Mouse (Mus musculus): ENCODE measurements around the gene Zfp57.
A peak's percentile ranks its signal among the peaks of the same experiment; 100 is the strongest.
"Not testable (repeated sequence)": the region's sequence is repeated elsewhere in the genome, so short reads cannot be mapped to it uniquely, and the experiment has no call there.

The Zfp57 gene

GRCm38 (mm10) chr17:36995448-36995847, 5.5 kb upstream of the Zfp57 start:
- DNase-seq (ENCODE audit: low read depth) = no peak

DNA sequence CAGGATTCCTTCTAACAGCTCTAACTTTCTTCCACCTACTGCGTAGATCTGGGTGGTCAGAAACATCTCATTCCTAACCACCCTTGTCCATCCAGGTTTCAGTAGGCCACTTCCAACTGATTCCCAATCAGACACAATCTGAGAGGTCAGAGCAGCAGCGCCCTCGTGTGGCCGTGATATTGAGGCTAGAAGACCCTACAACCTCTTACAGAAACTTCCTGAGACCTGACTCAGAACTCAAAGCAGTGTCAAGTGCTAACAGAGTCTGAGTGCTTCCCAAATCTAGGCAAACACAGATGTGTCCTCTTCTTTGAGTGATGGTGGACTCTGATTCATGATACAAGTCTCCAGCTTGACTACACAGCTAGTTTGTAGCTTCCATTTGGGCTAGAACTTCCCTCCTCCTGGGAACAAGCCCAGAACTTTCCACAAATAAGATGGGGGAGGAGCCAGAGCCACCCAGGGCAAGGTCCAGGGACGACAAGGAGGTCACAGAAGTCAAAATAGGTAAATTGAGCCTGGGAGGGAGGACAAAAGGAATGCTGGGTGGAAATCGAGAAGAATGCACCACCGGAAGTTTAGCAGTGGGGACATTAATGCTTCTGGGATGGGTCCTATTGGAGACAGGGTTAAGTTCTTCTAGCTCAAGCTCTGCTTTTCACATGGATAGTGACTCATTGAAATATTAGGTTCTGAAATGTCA, 3.8 kb upstream of the Zfp57 start:
- DNase-seq (ENCODE audit: low read depth) = peak; percentile 82

DNA sequence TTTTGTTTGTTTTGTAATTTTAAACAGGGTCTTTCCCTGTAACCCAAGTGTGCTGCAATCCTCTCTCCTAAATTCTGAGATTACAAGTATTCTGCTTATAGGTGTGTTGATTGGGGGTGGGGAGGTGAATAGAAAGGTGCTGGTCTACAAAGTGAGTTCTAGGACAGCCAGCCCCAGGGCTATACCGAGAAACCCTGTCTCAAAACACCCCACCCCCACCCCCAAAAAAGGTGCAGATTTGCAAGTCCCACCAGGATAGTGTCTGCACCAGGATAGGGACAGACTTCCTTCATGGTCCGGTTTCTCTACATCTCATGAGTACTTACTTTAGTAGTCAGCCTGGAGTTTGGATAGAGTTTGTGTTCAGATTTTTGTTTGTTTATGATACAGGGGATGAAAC, 2.5 kb upstream of the Zfp57 start:
- no peak for DNase-seq (ENCODE audit: low read depth)

GRCm38 (mm10) chr17:37002364-37003330, 1.7 kb downstream of the Zfp57 start:
- peak; percentile 25 for DNase-seq (ENCODE audit: low read depth)

DNA sequence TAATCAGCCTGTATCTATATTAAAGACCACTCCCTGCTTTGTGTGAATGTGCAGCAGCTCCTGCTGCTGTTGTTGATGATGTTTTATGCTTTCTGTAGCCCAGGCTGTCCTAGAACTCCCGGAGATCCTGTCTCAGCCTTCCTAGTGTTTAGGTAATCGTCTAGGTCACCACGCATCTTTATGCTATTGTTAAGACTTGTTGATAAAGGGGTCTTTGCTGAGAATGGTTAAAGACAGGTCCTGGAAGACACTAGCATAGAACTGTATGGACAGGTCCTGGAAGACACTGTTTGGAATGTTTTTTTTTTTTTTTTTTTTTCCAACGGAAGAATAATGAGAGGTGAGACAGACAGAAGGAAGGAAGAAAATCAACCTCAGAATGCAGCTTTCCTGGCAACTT, 2.4 kb downstream of the Zfp57 start:
- DNase-seq (ENCODE audit: low read depth) = no peak

DNA sequence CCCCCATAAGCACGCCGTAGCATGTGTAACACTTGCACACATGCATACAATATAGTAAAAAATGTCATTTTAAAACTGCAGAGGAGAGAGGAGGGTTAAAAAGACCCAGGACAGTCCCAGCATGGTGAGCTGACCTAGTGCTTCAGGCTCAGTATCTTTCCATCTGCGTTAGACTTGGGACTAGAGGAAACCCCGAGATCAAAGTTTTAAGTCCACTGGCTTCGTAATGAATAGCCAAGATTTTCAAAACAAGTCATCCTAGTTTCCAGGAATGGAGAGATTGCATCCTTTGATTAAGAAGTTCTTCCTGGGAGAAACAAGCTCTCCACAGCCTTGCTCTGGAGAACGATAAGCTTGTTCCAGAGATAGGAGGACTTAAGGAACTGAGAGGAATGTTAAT, 7.2 kb downstream of the Zfp57 start:
- no peak for DNase-seq (ENCODE audit: low read depth)

- DNase-seq (ENCODE audit: low read depth) = peak; percentile 38
Measured at GRCm38 (mm10) chr17:37009460-37010042, 8.6 kb downstream of the Zfp57 start.

- no peak for DNase-seq (ENCODE audit: low read depth)
Measured at GRCm38 (mm10) chr17:37011719-37012118, 10.8 kb downstream of the Zfp57 start.

GRCm38 (mm10) chr17:37012141-37012540, 11.2 kb downstream of the Zfp57 start:
- no peak for DNase-seq (ENCODE audit: low read depth)

GRCm38 (mm10) chr17:37016333-37016732, 15.4 kb downstream of the Zfp57 start:
- no peak for DNase-seq (ENCODE audit: low read depth)

DNA sequence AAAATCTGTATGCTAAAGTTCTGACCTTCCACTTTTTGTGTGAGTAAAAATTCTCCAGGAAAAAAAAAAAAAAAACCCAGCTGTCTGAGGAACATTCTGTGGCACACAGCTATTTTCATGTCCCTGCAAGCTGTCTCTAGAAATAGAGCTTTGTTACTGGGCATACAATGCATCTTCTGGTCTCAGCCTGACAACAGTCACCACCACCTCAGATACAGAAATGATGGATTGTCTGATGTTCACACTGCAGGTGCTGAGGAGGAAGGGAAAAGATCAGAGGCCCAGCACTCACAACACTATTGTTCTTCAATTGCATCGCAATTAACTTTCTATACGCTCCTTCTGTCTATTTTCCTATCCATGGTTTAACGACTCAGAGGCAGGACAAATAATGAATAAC, 17.4 kb downstream of the Zfp57 start:
- DNase-seq (ENCODE audit: low read depth) = no peak

DNA sequence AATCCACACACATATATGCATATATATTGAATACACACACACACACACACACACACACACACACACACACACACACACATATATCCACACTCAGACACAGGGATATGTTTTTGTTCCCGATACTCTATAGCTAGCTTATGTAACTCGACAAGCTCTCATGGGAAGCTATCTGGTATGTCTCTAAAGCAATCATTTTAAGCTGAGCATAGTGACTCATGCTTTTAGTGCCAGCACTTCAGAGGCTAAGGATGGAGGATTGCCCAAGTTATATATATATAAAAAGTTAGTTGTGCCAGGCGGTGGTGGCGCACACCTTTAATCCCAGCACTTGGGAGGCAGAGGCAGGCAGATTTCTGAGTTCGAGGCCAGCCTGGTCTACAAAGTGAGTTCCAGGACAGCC, 18.3 kb downstream of the Zfp57 start:
- DNase-seq (ENCODE audit: low read depth) = not testable (repeated sequence)

DNA sequence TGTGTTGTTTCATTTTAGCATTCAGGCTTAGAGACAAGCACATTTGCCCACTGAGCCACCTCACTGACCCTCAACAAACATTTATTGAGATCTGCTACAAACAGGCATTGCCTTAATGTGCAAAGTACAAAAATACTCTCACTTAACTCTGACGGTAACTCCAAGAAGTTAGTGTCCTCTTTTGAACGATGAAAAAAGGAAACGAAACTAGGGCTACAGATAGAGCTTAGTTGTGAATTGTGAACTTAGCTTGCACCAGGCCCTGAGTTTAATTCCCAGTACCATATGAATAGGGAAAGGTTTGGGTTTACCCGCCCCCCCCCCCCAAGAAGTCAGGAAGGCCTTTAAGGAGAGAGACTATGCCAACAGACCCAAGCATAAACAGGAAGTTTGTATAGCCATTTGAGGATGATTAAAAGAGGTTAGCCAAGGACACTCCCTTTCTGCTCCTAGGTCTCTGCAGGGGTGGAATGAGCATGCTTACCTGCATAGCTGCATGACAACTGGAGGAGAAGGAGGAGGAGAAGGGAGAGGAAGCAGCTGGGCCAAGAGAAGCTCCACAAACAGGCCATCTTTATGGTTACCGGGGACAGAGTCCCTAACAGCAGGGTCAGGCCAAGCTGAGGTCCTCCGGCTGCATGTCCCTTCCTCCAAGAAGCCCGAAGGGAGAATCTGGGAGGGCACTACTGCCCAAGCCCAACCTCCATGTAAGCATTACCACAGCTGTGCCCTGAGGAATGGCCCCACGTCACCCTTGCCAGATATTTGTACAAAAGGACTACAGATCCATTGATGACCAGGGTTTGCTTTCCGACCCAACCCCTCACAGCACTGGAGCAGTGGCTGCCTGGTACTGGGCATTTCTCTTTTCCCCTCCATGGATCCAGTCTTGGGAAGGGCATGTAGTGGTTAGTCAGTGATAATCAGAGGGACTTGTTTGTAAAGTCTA, 21.9 kb downstream of the Zfp57 start, which contains the start of gene Mog:
TSS of gene Mog (minus strand) at position 771 of the 949 bp plus-strand sequence.
- no peak for DNase-seq (ENCODE audit: low read depth)

DNA sequence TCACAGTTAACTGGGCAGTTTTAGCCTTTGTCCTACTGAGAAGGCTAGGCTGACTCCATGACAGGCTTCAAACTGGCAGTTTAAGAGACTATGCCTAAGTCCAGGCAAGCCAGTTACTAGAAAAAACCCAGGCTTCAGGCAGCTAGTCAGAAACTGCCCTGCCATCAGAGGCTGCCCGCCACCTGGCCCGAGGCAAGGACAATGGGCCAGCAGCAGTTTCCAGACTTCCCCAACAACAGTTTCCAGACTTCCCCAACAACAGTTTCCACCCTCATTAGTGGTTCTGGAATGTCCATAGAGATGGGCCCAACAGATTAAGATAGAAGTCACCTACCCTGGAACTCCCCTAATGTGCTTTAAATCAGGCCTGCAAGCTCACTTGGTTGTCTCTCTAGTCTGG, 25.5 kb downstream of the Zfp57 start:
- no peak for DNase-seq (ENCODE audit: low read depth)

- DNase-seq (ENCODE audit: low read depth) = no peak
Measured at GRCm38 (mm10) chr17:37027486-37027885, 26.5 kb downstream of the Zfp57 start.

- DNase-seq (ENCODE audit: low read depth) = no peak
Measured at GRCm38 (mm10) chr17:37028212-37028611, 27.2 kb downstream of the Zfp57 start.

GRCm38 (mm10) chr17:37028683-37029120, 27.7 kb downstream of the Zfp57 start:
- DNase-seq (ENCODE audit: low read depth) = peak; percentile 84

DNA sequence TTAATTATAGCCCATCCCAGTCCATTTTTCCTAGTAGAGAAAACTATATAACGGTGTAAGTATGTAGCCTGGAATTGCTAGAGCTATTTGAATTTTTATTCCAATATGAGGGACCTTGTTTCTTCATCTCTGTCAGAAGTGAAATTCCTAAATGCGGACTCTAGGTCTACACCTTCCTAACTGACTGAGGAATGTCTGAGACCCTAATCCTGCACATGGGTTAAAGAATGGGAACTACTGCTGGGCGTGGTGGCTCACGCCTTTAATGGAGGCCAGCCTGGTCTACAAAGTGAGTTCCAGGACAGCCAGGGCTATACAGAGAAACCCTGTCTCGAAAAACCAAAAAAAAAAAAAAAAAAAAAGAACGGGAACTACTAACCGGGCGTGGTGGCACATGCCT, 28.2 kb downstream of the Zfp57 start:
- DNase-seq (ENCODE audit: low read depth) = no peak

- no peak for DNase-seq (ENCODE audit: low read depth)
Measured at GRCm38 (mm10) chr17:37039127-37039894, 38.3 kb downstream of the Zfp57 start.

DNA sequence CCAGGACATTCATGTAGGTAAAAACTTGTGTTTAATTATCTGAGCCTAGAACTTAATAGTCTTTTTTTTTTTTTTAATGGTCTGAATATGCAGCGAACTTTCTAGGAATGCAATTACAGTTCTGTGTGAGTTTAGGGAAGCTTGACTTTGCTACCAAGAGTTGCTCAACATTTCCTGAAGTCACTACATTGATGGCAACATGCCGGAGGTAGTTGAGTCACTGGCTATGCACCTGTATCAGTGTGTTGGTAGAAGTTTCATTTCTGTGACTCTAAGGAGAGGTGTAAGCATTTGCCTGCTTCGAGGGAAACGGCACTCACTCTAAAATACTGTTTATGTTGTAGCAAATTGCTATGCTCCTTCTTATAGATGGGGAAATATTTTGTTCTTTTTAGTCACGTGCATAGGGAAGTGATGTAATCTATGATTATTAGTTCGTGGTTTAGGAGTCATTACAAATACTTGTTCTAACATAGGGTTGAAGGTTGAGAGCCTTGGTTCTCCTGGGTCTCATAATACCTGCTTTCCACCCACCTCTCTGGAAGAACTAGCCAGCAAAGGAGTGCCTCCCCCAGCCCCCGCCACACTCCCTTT, 43.8 kb downstream of the Zfp57 start:
- peak; percentile 20 for DNase-seq (ENCODE audit: low read depth)

Data from induced T-regulatory cell, adult 2 months (primary cell).